Mouse (Mus musculus) small intestine, adult 2 months (tissue): ENCODE measurements around the gene Rbm3.

ENCODE experiments used
- CTCF ChIP-seq: fragments of 200-500 bp; IDR thresholded peaks from 2 replicates; pipeline ENCODE4 v1.5.1; 2012; ENCODE audit warnings: low read depth, mild to moderate bottlenecking, control low read depth, inconsistent platforms, low read length, moderate library complexity, mixed read lengths; ENCODE audit not compliant: insufficient replicate concordance, insufficient read length; ENCODE audit errors: extremely low read depth
- POLR2A ChIP-seq: fragments of 200-500 bp; IDR thresholded peaks from 2 replicates; pipeline ENCODE4 v1.6.1; 2012; ENCODE audit warnings: low read depth, mild to moderate bottlenecking, control low read depth, inconsistent platforms, low read length, moderate library complexity

- TF ChIP-seq POLR2A (no peak), CTCF (no peak)
Measured at GRCm38 (mm10) chrX:8131393-8131792, 14.3 kb downstream of the Rbm3 start.
